Mouse (Mus musculus) ZHBTc4 (cell line): Measurements from ENCODE around the gene St6galnac3.

Experiments used
- DNase-seq: peaks from one replicate; pipeline ENCODE4 v3.0.0-alpha.2; 2011; ENCODE audit warnings: low read depth, low spot score

St6galnac3 gene

GRCm38 (mm10) chr3:153148887-153149286, 576.1 kb downstream of the St6galnac3 start:
- DNase-seq: peak; percentile 58
